Mouse (Mus musculus) embryo, embryonic 9.5 days (tissue): Measurements from ENCODE around the gene Slc30a6.
"Not testable (repeated sequence)": the region's sequence is repeated elsewhere in the genome, so short reads cannot be mapped to it uniquely, and the experiment has no call there.

Experiments
- DNase-seq: peaks from one replicate; pipeline ENCODE4 v3.0.0-alpha.2; 2017; ENCODE audit errors: extremely low spot score

Slc30a6 gene

GRCm38 (mm10) chr17:74449776-74450175, 54.4 kb downstream of the Slc30a6 start:
- DNase-seq = no peak

- DNase-seq = no peak
Measured at GRCm38 (mm10) chr17:74453928-74454327, 58.5 kb downstream of the Slc30a6 start.

DNA sequence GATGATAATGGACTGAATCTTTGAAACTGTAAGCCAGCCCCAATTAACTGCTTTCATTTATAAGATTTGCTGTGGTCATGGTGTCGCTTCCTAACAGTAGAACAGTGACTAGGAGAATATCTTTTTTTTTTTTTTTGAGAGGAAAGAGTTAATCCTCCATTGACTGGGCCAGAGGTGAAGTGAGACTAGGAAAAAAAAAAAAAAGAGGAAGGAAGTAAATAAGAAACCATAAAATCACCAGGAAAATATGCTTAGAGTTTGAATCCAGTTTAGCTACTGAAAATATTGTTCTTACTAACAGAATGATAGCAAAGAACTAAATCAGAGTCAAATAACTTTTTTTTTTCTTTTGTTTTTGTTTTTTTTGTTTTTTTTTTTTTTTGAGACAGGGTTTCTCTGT, 59.3 kb downstream of the Slc30a6 start:
- DNase-seq = no peak

DNA sequence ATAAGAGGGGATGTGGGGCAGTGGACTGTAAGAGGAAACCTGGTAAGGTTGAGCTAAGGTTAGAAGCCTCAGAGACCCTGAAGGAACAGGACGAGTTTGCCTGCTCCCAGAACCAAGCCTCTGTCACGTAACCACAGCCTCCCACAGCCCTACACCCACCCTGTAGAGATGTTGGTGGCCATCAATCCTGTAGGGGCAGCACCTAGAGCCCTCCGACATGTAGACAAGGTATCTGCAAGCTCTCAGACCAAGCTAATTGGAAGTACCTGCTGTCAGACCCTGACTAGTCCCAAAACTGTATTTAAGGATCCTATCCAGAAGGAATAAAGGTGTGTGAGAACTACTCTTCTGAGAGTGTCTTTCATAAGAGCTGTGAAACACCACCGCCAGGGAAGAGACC, 60.0 kb downstream of the Slc30a6 start:
- no peak for DNase-seq

- DNase-seq = no peak
Measured at GRCm38 (mm10) chr17:74456825-74457224, 61.4 kb downstream of the Slc30a6 start.

- DNase-seq = no peak
Measured at GRCm38 (mm10) chr17:74457972-74458677, 62.7 kb downstream of the Slc30a6 start.

GRCm38 (mm10) chr17:74458711-74459408, 63.5 kb downstream of the Slc30a6 start, which contains the start of gene Nlrc4:
Nlrc4 (minus strand) TSS chr17:74459142.
- DNase-seq = no peak

DNA sequence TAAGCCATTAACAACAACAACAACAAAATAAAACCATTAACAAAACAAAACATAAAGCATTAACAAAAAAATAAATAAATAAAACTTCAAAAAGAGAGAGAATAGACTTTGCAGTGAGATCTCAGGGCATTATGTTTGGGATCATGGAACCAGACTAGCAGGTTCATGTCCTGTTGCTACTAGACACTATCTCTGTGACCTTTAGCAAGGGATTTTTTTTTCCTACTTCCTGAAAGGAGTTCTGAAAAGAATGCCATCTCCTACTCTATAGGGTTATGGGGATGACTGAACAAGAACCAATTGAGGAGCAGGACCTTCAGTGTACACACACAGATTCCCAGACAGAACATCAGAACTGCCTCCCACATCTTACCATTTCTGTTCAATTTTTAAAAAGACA, 68.1 kb downstream of the Slc30a6 start:
- no peak for DNase-seq

DNA sequence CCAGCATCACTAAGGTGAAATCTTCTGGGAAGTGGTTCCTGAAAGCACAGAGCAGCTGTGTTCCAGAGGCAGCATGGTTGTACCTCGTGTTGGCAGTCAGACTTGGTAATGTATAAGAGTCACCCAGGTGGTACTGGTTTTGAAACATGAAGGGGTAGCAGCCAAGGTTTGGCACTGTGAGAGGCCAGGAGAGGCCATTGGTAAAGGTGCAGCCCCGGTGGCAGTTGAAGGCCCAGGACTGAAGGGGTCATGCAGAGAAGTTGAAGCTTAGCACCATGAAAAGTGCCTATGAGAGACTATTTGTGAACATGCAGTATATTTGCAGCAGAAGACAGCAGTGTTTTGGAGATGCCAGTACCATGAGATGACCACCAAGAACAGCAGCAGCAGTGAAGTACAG, 72.6 kb downstream of the Slc30a6 start:
- DNase-seq = not testable (repeated sequence)

DNA sequence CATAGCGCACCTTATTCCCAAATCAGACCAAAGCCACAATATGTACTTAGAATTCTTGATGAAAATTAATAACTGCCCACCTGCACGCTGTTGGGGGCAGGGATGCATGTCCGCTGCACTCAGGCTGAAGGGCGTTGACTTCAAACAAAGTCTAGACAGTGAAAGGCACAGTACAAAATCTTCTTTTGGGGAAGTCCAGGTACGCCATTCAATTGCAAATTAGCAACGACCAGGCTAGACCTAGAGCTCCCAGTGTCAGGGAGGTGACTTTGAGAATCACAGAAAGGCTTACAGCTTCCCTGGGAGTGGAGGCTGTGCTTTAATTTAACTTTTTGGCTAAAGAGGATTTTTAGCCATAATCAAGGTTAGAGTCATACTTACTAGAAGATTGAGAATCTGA, 74.7 kb downstream of the Slc30a6 start:
- not testable (repeated sequence) for DNase-seq
